Mouse (Mus musculus): ENCODE results near the gene Gzmf.

GRCm38 (mm10) chr14:56240409-56240808 lies 29.2 kb upstream of the Gzmf start:
- no peak for TF ChIP-seq CTCF (IDR thresholded peaks at IDR 0.05; ENCODE audit: extremely low read depth, insufficient read depth, low read length)
- no peak for TF ChIP-seq POLR2A (IDR thresholded peaks at IDR 0.05; ENCODE audit: extremely low read depth, insufficient read depth, low read length)

All from cortical plate, adult 2 months (tissue).